Mouse (Mus musculus): ENCODE data around the gene Il22ra1.
"Not testable (repeated sequence)": the region's sequence is repeated elsewhere in the genome, so short reads cannot be mapped to it uniquely, and the experiment has no call there.

Gene Il22ra1

DNA sequence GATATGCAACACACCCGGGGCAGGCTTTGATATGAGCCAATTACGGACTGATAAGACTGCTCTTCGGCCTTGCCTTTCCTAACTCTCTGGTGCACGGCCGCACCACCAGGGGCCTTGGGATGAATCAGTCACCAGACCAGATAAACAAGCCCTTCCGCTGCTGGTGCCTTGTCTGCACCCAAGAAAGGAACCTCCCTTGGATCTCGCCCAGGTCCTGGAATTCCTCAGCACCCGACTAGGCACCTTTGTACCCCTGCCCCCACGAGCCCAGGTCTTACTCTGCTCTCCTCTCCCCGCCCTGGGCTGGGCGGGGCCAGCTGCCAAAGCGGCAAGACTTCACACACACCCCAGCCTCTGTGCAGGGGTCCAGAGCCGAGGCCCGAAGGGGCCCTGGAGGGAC, at the start of gene Il22ra1:
Gene Il22ra1 (plus strand): TSS at position 356 of the 400 bp plus-strand sequence.
- DNase-seq (ENCODE audit: low read depth, low spot score): no peak

DNA sequence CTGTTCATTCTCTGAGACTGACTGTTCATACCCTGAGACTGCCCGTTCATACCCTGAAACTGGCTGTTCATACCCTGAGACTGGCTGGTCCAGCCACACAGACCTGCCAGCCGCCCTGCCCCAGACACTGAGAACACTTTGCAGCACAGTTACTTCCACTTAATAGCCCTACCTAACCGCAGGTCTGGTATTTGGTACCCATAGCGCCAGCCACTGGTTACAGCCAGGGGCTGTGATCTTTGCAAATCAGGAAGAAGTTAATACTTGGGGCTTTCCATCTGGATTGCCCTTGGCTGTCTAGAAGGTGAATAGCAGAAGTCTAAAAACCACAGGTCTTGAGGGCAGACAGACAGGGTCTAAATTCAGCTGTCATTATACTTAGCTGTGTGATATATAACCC, 48.7 kb upstream of the Il22ra1 start:
- no peak for DNase-seq (ENCODE audit: low read depth, low spot score)

DNA sequence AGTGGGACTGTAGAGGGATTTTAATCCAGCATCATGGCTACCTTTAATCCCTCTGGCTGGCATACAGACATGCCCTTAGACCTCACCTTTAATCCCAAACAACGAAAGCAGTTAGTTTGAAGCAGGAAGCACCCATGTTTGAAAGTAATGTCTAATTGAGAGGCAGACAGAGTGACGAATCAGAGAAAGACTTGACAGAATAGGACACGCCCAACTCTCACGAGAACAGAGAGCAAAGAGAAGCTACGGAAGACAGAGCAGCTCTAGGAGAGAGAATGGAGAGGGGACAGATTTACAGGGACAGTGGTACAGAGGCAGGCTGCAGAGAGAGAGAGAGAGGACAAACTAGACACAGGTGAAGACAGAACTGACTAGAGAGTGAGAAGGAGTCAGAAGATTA, 46.2 kb upstream of the Il22ra1 start:
- no peak for DNase-seq (ENCODE audit: low read depth, low spot score)

DNA sequence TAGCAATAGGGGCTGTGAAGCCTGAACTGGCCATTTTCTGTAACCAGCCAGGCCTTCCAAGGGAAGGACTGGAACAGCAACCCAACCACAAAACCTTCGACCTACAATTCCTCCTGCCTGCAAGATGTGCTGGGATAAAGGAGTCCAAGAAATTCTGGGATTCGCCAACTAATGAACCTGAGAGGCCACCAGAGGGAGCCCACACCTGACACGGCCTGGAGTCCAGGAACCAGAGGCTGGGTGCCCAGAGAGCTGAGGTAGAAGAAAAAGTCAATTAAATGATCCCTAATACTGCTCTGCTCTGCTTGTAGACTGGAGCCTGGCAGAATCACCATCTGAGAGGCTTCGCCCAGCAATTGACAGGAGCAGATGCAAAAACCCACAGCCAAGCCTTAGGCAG, 44.4 kb upstream of the Il22ra1 start:
- peak; percentile 38 for DNase-seq (ENCODE audit: low read depth, low spot score)

DNA sequence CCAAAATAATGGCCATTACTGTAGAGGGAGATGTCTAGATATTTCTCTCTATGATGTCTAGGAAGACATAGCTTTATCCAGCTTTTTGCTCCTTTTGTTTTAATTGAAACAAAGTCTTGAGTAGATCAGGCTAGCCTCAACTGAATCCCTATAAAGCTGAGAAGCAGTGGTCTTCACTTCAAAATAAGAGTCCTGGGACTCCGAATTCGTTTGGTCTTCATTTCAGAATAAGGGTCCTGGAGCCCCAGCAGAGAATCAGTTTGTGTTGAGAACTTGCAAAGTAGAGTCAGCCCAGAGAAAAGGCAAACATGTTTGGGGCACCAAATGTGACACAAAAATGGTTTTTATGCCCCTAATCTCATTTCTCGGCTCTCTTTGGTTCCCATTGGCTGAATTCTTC, 43.2 kb upstream of the Il22ra1 start:
- DNase-seq (ENCODE audit: low read depth, low spot score): peak; percentile 60

DNA sequence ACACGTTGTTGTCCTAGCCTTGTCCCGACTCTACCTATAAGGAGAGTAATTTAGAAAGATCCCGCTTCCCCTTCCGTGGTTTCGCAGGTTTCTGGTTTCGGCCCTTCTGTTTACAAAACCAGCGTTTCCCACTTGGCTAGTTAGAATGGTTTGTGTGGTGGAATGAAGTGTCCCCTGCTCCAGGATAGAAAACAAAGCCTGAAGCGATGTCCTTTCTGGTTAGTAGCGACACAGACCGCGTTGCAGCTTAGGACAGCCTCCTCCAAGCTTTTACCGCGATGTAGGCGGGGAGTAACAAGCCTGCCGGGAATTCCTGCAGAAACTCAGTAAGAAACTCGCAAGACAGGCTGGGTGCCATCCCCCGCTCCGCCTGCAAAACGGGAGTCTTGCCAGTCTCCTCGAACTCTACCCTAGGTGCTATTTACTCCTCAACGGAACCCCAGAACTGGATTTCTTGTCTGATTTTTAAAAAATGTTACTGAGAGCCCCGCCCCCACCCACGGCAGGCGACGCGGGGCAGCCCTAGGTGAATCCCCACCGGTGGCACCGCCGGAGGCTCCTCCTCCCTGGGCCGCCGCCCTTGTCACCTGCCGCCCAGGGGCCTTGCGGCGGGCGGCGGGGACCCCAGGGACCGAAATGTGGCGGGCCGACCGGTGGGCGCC, 41.9 kb upstream of the Il22ra1 start, which contains the start of gene Ifnlr1:
Gene Ifnlr1 (plus strand): TSS at position 382 of the 662 bp plus-strand sequence.
- peak; percentile 43 for DNase-seq (ENCODE audit: low read depth, low spot score)

DNA sequence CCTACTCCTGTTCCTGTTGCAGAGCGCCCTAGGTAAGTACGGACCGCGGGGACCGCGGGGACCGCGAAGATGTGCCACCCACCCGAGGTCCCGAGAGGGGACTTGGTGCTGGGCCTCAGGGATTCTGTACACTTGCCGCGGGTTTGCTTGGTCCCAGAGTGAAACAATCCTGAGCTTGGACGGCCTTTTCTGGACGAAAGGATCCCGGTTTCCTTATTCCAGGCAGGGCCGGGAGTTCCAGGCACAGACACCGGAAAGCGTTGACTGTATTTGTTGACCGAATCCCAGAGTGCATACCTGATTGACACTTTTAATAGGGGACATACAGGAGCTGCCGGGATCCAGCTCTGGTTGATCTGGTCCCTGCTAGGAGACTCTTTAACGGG, 41.4 kb upstream of the Il22ra1 start:
- DNase-seq (ENCODE audit: low read depth, low spot score): no peak

DNA sequence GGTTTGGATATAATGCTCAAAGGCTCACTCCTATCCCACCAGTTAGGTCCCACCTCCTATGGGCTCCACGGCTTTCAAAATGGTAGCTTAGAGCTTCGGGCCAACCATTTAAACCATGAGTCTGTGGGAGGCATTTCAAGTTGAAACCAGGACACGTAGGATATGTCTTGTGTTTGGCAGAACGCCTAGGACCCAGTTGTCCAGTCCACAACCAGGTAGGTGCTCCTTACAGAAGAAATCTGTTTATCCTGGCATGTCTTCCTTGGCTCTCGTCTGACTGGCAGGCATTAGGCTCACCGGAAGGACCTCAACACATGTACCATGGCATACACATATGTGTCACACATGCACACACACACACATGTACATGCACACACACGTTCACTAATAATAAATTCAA, 38.2 kb upstream of the Il22ra1 start:
- DNase-seq (ENCODE audit: low read depth, low spot score): no peak

DNA sequence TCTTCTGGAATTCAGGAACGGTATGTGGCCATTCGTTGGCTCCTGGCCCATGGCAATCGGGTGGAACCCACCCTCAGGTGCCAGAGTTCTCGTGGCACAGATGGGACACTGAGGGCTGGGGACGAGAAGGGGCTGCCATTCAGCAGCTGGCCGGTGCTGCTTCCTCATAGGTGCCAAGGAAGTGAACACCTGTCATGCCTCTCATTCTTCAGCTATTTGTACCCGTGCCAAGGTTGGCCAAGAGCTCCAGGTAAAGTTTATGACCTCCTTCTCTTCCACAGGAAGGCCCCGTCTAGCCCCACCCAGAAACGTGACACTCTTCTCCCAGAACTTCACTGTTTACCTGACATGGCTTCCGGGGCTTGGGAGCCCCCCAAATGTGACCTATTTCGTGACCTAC, 37.7 kb upstream of the Il22ra1 start:
- no peak for DNase-seq (ENCODE audit: low read depth, low spot score)

DNA sequence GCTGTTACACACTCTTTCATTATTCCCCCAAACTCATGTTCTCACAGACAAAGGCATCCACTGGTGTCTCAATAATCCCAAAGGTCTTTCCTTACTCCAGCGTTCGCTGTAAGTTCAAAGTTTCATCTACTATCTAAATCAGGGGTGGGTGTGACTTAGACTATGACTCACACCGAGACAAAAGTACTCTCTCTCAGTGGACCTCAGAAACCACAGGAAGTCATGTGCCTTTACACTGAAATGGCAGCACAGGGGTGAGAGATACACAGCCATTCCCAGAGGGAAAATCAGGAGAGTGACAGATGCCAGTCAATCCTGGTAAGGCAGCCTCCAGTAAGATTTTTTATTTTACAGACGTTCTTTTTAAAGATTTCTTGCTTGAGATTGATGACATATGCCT, 35.1 kb upstream of the Il22ra1 start:
- DNase-seq (ENCODE audit: low read depth, low spot score): no peak

DNA sequence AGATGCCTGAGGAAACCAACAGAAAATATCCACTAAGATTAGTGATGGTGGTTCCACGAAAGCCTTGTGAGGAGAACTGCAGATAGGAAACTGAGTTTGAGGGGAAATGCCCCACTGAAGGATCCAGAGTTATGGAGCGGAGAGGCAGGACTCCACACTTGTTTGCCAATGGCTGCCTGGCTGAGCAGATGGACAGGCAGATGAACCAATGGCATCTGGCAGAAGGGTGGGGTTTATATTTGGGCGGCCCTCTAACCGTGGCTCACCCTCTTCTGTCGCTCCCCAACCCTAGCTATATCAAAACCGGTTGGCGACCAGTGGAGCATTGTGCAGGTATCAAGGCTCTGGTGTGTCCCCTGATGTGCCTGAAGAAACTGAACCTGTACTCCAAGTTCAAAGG, 29.5 kb upstream of the Il22ra1 start:
- DNase-seq (ENCODE audit: low read depth, low spot score): no peak

DNA sequence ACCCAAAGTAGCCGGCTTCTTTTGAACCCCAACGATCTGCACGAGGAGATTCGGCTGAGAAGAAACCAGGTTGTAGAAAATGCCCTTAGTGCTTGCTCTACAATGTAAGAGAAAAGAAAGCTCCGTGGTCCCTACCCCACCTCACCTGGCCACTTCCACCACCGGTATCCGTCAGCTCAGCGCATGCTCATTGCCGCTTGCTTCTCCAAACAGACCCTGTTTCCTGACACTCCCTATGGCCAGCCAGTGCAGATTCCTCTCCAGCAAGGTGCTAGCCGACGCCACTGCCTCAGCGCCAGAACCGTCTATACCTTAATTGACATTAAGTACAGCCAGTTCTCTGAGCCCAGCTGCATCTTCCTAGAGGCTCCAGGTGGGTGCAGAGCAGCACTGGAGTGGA, 24.5 kb upstream of the Il22ra1 start:
- DNase-seq (ENCODE audit: low read depth, low spot score): no peak

DNA sequence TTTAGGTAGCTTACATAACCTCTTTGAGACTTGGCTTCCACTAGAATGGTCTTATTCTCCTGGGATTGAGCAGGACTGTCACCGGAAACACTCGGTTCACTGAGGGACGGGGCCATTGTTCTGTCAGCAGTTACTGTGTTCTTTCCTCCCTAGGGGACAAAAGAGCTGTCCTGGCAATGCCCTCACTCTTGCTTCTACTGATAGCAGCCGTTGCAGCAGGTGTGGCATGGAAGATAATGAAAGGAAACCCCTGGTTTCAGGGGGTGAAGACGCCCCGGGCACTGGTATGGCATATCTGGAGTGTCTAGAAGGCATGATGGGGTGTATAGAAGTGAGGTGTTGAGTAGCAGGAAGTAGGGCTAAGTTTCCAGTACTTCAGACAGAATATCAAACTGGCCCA, 24.0 kb upstream of the Il22ra1 start:
- DNase-seq (ENCODE audit: low read depth, low spot score): no peak

DNA sequence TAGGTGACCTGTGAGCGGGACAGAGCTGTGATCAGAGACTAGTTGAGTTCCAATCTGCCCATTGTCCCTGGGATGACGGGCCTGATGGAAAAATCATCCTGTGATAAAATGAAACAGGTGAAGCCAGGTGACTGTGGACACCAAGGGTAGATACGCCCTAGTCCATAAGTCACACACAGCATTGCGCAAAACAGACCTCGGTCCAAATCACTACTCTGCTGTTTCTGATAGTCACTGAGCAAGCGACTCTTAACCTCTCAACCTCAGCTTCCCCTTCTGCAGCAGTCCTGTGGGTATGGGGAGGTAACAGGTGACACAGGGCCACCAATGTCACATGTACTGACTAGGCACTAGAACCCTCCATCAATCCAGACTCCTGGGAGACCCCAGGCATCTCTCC, 21.9 kb upstream of the Il22ra1 start:
- no peak for DNase-seq (ENCODE audit: low read depth, low spot score)

DNA sequence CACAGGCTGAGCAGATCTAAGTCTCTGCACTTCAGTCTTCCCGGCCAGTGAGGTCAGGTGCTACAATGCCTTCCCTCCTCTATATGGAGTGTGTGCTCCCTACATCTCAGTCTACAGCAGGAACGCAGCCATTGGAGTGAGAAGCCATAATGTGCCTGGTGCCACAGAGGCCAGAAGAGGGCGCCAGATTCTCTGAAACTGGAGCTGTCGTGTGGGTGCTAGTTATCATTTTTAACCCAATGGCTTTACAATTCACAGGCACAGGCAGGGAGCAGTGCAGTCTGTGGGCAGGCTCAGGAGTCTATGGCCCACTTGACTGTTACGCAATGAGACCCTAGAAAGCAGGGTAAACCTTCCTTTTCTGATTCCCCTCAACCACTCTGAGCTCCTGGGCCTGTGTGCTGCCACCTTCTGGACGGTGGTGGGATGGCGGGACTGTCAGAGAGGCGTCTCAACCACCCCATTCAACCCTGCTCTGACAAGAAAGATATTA, 18.9 kb upstream of the Il22ra1 start:
- peak; percentile 76 for DNase-seq (ENCODE audit: low read depth, low spot score)

DNA sequence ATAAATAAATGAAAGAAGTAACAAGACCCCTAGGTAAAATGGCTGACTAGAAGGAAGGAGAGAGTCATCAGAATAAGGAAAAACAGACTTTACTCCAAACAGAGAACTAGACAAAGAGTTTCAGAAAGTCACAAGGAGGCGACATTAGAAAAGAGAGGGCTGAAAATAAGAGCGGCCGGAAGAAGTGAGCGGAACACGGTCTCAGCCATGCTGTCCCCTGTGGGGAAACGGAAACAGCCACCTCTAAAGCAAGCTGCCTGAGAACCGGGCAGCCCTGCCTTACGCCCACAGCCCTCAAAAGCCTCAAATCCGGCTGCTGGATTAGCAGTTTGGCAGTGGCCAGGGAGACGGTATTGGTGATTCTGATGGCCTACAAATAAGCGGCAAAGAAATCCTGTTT, 18.4 kb upstream of the Il22ra1 start:
- no peak for DNase-seq (ENCODE audit: low read depth, low spot score)

DNA sequence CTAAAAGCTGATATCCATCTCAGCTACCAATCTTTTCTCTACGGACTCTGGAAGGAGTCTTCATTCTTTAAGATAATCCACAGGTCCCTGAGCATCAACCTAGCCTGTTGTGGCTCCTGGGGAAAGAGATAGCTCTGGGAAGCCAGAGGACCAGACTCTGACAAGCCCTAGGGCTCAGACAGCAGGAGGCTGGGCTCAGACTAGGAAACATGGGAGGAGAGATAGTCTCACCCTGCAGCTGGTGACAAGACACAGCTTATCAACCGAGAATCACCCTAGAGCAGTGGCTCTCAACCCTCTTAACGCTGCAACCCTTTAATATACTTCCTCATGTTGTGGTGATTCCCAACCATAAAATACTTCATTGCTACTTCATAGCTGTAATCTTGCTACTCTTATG, 17.6 kb upstream of the Il22ra1 start:
- no peak for DNase-seq (ENCODE audit: low read depth, low spot score)

DNA sequence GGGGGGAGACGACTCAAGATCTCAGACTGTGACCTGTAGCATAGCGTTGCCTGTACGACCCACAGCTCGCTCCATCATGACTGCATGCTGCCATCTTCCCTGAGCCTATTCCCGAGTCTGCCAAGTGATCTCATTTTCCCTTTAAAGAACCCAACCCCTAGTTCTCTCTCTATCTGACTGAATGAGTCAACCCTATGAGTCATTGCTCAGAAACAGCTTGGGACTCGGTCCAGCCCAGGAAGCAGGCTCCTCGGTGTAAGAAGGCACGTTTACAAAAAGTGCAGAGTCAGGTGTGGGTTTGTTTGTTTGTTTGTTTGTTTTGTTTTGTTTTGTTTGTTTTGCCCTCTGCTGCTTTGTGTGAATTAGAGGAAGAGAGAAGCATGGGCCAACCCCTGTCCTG, 13.2 kb upstream of the Il22ra1 start:
- DNase-seq (ENCODE audit: low read depth, low spot score): no peak

DNA sequence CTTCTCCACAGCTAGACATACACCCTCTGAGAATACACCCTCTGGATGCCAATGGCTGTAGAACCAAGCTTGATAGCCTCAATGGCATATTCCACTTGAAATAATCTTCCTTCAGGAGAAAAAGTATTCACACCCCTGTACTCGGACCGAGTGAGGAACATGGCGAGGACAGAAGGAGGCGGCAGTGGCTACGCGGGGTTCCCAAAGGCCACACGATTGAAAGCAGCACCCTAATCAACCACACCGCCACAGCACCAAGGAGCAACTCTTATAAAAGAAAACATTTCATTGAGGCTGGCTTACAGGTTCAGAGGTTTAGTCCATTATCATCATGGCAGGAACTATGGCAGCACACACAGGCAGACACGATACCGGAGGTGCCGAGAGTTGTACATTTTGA, 11.5 kb upstream of the Il22ra1 start:
- not testable (repeated sequence) for DNase-seq (ENCODE audit: low read depth, low spot score)

DNA sequence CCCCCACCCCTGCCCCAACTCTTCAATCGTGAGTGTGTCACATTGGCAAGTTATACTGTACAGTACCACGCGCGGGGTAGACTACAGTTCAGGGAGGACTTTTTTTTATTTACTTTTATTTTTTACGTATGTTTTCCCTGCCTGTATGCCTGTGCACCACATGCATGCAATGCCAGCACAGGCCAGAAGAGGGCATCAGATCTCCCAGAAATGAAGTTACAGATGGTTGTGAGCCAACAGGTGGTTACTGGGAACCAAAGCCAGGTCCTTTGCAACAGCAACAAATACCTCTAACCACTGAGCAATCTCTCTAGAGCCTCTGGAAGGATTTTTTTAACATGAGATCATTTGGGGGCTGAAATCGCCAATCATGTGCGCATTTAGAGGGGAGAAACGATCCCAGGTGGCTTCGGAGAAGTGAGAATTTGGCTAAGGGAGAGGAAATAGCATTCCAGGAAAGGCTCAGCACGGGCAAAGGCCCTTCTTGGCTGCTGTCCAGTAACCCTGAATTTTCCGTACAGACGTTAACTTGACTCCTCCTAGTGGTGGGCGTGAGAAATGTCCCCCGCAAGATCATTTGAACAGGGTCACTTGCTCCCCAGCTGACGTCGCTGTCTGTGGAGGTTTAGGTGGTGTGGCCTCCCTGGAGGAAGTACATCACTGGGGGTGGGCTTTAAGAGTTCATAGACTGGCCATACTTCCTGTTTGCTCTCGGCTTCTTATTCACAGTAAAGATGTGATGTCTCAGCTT, 5.3 kb upstream of the Il22ra1 start:
- no peak for DNase-seq (ENCODE audit: low read depth, low spot score)

DNA sequence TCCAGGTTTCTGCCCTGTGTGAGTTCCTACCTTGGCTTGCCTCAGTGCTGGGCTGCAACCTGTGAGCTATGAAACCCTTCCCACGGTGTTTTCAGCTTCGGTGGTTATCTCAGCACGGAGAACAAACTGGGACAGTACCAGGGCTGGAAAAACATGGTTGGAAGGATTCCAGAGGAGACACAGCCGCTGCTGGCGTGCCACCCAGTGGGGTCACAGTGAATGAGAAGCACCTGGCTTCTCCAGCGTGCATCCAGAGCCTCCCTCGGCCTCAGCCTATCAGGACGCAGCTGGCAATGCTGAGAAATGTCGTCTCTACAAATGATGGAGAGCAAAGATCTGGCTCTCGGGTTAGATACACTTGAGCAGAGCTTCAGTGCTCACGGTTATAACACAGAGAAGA, 1.6 kb upstream of the Il22ra1 start:
- no peak for DNase-seq (ENCODE audit: low read depth, low spot score)

DNA sequence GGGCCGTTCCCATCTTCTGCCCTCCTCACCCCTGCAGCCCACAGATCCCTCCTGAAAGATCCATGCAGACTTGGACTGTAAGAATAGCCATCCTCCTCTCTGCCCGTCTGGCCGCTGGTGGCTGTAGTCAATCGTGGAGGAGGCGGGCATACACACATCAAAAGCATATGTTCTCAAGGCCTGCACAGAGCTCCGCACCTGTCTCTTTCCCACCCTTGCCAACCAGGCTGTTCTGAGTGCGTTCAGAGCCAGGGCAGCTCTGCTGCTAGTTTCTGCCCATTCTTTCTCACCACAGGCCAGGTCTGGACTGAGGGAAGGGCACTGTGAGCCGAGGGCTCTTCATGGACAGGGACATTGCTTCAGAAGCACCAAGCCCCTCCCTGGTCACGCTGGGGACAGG, 2.2 kb downstream of the Il22ra1 start:
- DNase-seq (ENCODE audit: low read depth, low spot score): no peak

DNA sequence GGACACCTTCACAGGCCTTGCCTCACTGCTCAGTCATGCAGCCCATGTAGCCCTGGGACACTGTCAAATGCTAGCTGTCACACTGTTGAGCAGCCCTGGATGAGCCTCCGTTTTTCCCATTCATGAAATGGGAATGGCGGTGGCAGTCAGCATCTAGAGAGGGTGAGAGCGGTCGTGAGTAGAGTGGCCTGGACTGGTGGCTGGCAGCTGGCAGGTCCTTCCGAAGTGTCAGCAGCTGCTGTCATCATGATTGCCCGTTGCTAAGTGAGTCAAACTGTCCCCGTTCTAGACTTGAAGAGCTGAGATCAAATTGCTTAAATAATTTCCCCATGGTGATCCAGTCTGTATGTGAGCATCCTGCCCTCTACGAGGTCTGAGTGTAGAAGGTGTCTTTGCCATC, 3.0 kb downstream of the Il22ra1 start:
- no peak for DNase-seq (ENCODE audit: low read depth, low spot score)
